Mouse (Mus musculus) kidney, embryonic 16.5 days (tissue): ENCODE results near the gene Atg7. TPM values are rescaled to one million over a fixed set of nuclear protein-coding genes. Genes with fewer than 3 reads are reported as not detected.

Experiments
- ATAC-seq: fragments of 200-750 bp; cut with Nextera tagmentation; 2 replicates; pipeline ENCODE4 v1.8.0; 2017; ENCODE audit warnings: moderate TSS enrichment; ENCODE audit not compliant: low FRiP score, low TSS enrichment
- H3K27ac ChIP-seq: fragments of 300-500 bp; sonication (generic); 2 replicates; pipeline ENCODE4 v1.5.1; 2014; ENCODE audit warnings: low read length
- H3K27me3 ChIP-seq: fragments of 300-500 bp; sonication (generic); 2 replicates; pipeline ENCODE4 v1.6.1; 2014; ENCODE audit warnings: low read length, control low read depth, mixed read lengths; ENCODE audit not compliant: insufficient read depth
- H3K36me3 ChIP-seq: fragments of 300-500 bp; sonication (generic); 2 replicates; pipeline ENCODE4 v1.6.1; 2014; ENCODE audit warnings: low read length, control low read depth, mixed read lengths; ENCODE audit not compliant: insufficient read depth
- H3K4me1 ChIP-seq: fragments of 300-500 bp; sonication (generic); 2 replicates; pipeline ENCODE4 v1.6.1; 2014; ENCODE audit warnings: low read length, control low read depth, mixed read lengths; ENCODE audit not compliant: insufficient read depth
- H3K4me2 ChIP-seq: fragments of 300-500 bp; sonication (generic); replicated peaks from 2 replicates; pipeline ENCODE4 v1.6.1; 2014; ENCODE audit warnings: low read depth, low read length
- H3K4me3 ChIP-seq: fragments of 300-500 bp; sonication (generic); 2 replicates; pipeline ENCODE4 v1.5.1; 2014; ENCODE audit warnings: mild to moderate bottlenecking, low read length
- H3K9ac ChIP-seq: fragments of 300-500 bp; sonication (generic); replicated peaks from 2 replicates; pipeline ENCODE4 v1.6.1; 2014; ENCODE audit warnings: low read length
- H3K9me3 ChIP-seq: fragments of 300-500 bp; sonication (generic); 2 replicates; pipeline ENCODE4 v1.6.1; 2016; ENCODE audit warnings: low read length, control low read depth
- WGBS: fragments of 180-500 bp; shearing (Covaris S2); extraction: QIAGEN DNeasy Blood & Tissue Kit; methylation state at CpG from one replicate; pipeline ENCODE4 v1.1.7; 2014; 5-methylcytosine and 5-hydroxymethylcytosine counted together
- polyA plus RNA-seq: library from polyadenylated mRNA; unstranded; fragments of >200 nt; fragmentation: Nextera tagmentation; extraction: Ambion mirVana; gene quantifications from 2 replicates; pipeline ENCODE4 v1.2.1, GENCODE M21; 2015

Gene Atg7
- polyA plus RNA-seq, 1 experiment from 2014 or later: 26.4 TPM

DNA sequence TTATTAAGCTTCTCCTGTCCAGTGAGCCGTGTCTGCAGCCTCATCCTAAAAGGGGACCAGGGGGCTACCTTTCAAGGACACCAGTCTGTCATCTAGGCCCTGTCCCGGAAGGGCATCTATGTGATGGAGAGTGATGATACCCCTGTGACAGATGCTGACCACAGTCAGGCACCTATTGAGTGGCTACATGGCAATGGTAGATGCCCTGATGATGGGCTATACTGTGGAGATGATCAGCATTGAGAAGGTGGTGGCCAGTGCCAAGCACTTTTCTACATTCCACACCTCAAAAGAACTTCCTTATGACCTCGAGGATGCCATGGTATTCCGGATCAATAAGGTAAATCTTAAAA, 95.8 kb downstream of the Atg7 start:
- Histone ChIP-seq H3K4me1 (peaks cover 10% of the 10 kb centered on the region; the same call in 1 of the 2 replicates), H3K27me3 (no peaks in the 10 kb centered on the region), H3K9me3 (no peaks in the 10 kb centered on the region), H3K36me3 (0 out of 2 replicates have a peak, but pooled peaks cover 3% of the 10 kb centered on the region), H3K9ac (peak overlapping the region; percentile 72), H3K27ac (no peak overlapping the region), H3K4me3 (peak overlapping the region; percentile 43; the same call in 1 of the 2 replicates), H3K4me2 (peak overlapping the region; percentile 76)
- WGBS: 79% methylated on average over 4 of the region's 4 CpGs
- ATAC-seq: 0 out of 2 replicates have a peak, but pooled peaks have one; percentile 19

DNA sequence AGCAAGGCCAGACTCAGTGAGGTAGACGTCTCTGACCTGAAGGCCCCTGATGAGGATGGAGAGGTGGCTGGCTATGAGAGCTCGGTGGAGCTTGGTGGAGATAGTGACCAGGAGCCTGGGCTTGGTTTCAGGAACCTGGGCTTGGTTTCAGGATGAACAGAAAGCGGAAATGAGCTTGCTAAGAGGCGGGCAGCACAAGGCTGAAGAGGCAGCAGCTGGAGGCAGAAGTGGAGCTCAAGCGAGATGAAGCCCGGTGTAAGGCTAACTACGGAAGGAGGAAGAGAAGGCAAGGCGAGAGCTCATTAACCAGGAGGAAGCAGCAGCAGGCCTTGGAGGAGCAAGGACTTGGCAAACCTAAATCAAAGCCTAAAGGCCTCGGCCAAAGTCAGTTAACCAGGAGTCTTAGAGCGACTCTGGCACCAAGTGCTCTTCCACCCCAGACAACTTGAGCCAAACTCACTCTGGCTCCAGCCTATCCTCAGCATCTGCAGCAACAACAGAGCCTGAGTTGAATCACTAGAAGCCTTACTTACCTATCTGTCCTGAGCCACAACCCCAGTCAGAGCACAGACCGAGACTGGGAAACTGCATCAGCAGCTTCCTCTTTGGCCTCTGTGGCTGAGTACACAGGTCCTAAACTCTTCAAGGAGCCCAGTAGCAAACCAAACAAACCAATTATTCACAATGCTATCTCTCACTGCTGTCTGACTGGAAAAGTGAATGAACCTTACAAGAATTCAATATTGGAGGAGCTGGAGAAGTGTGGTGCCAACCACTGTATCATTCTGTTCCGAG, 99.5 kb downstream of the Atg7 start:
- Histone ChIP-seq H3K4me2 (no peak overlapping the region), H3K9ac (no peak overlapping the region), H3K4me1 (peaks cover 22% of the 10 kb centered on the region; the same call in 1 of the 2 replicates), H3K27ac (no peak overlapping the region), H3K4me3 (no peak overlapping the region), H3K9me3 (no peaks in the 10 kb centered on the region), H3K36me3 (0 out of 2 replicates have a peak, but pooled peaks cover 3% of the 10 kb centered on the region), H3K27me3 (no peaks in the 10 kb centered on the region)
- ATAC-seq: no peak
- WGBS: 94% methylated on average over 12 of the region's 12 CpGs

DNA sequence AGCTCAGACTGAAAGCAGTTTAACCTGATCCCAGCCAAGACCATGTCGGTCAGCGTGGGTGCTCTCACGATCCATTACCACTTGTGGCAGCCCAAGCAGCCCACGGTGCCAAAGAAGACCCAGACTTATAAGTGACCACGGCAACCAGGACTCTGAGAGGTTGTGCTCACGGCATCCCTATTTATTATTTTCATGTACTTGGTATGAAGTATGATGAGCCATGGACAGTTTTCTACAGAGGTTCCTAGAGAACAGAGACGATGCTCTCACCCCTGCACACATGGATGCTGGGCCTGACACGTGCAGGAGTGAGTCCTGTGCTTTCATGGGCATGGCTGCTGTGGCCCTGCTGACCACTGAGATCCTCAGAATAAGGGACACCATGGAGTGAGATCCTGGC, 100.2 kb downstream of the Atg7 start:
- H3K27me3 ChIP-seq: no peaks in the 10 kb centered on the region
- H3K9me3 ChIP-seq: no peaks in the 10 kb centered on the region
- no peak for ATAC-seq
- WGBS: 85% methylated on average over 8 of the region's 8 CpGs
- H3K4me3 ChIP-seq: no peak overlapping the region
- H3K9ac ChIP-seq: no peak overlapping the region
- H3K4me2 ChIP-seq: no peak overlapping the region
- no peak overlapping the region for H3K27ac ChIP-seq
- H3K36me3 ChIP-seq: 0 out of 2 replicates have a peak, but pooled peaks cover 3% of the 10 kb centered on the region
- peaks cover 17% of the 10 kb centered on the region; the same call in 1 of the 2 replicates for H3K4me1 ChIP-seq

DNA sequence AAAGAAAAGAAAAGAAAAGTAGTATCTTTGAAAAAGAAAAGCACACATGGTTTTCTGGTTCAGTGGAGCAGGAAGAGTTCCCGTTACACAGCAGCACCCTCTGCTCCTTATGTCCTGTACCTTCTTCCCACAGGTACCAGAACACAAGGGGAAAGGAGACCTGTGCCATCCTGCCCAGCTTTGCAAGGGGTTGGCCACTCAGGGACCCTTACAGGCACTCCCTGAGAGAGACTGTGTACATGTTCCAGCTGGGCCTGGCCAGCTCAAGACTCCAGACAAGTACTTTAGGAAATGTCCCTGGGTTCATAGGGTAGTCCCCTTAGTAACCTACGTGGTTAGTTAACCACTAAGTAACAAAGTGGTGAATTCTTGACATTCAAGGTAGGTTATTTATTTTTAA, 100.9 kb downstream of the Atg7 start:
- peaks cover 12% of the 10 kb centered on the region; the same call in 1 of the 2 replicates for H3K4me1 ChIP-seq
- no peaks in the 10 kb centered on the region for H3K9me3 ChIP-seq
- no peak overlapping the region for H3K4me2 ChIP-seq
- ATAC-seq: no peak
- H3K9ac ChIP-seq: no peak overlapping the region
- 54% methylated on average over 2 of the region's 2 CpGs for WGBS
- H3K36me3 ChIP-seq: 0 out of 2 replicates have a peak, but pooled peaks cover 3% of the 10 kb centered on the region
- no peak overlapping the region for H3K27ac ChIP-seq
- H3K27me3 ChIP-seq: no peaks in the 10 kb centered on the region
- no peak overlapping the region for H3K4me3 ChIP-seq

DNA sequence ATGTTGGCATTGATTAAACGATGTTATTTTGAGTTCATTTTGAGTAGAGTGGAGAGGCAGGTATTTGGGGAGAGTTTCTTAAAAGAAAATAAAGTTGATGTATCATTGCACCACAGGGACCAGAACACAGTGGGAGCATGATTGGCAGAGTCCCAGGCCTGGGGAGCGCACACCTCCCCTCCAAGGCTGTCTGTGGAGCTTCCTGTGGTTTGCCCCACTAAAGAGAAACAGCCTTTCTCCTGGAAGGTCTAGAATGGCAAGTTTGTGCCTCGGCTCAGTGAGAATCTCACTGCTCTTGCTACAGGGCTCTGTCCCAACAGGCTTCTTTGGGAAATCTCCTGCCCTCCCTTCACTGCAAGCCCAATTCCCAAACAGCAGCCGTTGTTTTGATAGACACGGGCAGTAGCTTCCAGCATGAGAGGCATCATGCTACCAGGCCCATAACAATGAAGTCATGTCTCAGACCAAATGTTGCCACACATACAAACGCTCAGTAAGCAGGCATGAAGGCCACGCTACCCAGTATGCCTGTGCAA, 103.6 kb downstream of the Atg7 start:
- Histone ChIP-seq H3K4me3 (no peak overlapping the region), H3K4me2 (no peak overlapping the region), H3K9ac (no peak overlapping the region), H3K27me3 (no peaks in the 10 kb centered on the region), H3K36me3 (no peaks in the 10 kb centered on the region), H3K27ac (no peak overlapping the region; the same call in 1 of the 2 replicates), H3K4me1 (peaks cover 12% of the 10 kb centered on the region; the same call in 1 of the 2 replicates), H3K9me3 (no peaks in the 10 kb centered on the region)
- 51% methylated on average over 7 of the region's 7 CpGs for WGBS
- ATAC-seq: no peak

DNA sequence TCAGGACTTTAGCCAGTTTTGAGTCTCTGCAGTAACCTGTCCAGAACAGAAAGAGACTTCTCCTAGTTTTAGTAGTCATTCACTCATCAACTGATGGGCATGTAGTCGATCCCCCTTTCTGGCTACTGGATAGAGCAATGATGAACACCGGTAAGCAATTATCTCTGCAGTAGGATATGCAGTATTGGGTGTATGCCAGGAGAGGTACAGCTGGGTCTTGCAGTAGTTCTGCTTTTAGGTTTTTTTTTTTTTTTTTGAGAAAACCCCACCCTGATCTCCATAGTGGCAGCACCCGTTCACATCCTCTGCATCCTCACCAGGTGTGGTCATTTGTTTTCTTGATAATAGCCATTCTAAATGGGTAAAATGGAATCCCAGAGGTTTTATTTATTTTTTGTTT, 105.5 kb downstream of the Atg7 start:
- Histone ChIP-seq H3K9me3 (no peaks in the 10 kb centered on the region), H3K27me3 (no peaks in the 10 kb centered on the region), H3K4me2 (no peak overlapping the region), H3K36me3 (no peaks in the 10 kb centered on the region), H3K4me1 (peaks cover 12% of the 10 kb centered on the region; the same call in 1 of the 2 replicates), H3K4me3 (no peak overlapping the region), H3K9ac (no peak overlapping the region), H3K27ac (no peak overlapping the region)
- no peak for ATAC-seq
- 93% methylated on average over 3 of the region's 3 CpGs for WGBS

DNA sequence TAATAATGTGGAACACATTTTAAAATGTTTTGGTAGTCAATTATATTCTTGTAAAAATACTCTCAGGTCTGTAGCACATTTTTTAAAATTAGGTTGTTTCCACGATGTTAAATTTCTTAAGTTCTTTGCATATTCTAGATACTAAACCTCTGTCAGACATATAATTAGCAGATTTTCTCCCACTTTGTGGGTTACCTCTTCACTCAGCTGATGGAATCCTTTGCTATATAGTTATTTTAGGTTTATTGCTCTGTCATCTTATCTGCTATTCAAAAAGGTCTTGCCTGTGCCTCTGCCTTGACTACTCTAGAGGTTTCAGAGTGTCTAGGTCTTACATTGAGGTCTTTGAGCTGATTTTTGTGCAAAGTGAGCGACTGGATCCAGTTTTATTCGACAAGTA, 106.0 kb downstream of the Atg7 start:
- Histone ChIP-seq H3K27me3 (no peaks in the 10 kb centered on the region), H3K9me3 (no peaks in the 10 kb centered on the region), H3K4me1 (peaks cover 12% of the 10 kb centered on the region; the same call in 1 of the 2 replicates), H3K4me2 (no peak overlapping the region), H3K36me3 (no peaks in the 10 kb centered on the region), H3K27ac (no peak overlapping the region), H3K4me3 (no peak overlapping the region), H3K9ac (no peak overlapping the region)
- no peak for ATAC-seq
- WGBS: 94% methylated on average over 3 of the region's 3 CpGs

DNA sequence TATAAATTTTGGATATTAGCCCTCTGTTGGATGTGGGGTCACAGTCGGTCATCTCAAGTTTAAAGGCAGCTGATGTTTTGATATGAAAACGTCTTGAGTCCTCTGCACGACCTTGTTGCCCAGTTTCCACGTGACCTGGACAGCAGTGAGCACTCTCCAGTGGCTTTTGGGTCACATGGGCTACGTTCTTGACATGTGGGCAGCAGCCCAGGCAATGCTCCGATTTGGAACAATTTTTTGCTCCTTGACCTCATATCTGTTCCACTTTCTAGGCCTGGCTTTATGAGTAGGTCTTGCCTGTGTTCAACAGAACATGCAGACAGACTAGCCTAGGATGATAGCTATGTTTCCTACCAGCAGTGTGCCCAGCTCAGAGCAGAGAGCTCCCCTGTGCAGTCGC, 115.9 kb downstream of the Atg7 start:
- H3K9me3 ChIP-seq: no peaks in the 10 kb centered on the region
- no peak overlapping the region for H3K4me3 ChIP-seq
- no peak overlapping the region for H3K27ac ChIP-seq
- no peaks in the 10 kb centered on the region for H3K27me3 ChIP-seq
- WGBS: 74% methylated on average over 7 of the region's 7 CpGs
- no peak overlapping the region for H3K9ac ChIP-seq
- no peaks in the 10 kb centered on the region for H3K4me1 ChIP-seq
- H3K36me3 ChIP-seq: no peaks in the 10 kb centered on the region
- no peak overlapping the region for H3K4me2 ChIP-seq
- no peak for ATAC-seq

DNA sequence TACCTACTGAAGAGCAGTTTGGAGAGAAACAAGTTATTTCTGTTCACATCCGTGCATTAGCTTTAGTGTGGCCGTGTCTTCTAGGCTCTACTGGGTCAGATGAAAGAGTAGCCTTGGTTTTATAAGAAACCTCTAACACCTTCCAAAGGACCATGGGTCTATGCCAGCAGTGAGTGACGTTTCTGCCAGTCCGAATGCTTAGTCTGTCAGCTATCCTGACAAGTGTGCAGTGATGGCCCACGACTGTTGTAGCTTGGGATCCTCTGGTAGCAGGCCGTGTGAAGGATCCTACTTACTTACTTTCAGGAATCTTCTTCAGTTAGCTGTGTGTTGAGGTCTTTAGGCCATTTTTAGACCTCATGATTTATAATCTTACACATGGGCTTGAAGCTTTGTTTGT, 123.4 kb downstream of the Atg7 start:
- Histone ChIP-seq H3K4me1 (no peaks in the 10 kb centered on the region), H3K9ac (no peak overlapping the region), H3K4me3 (no peak overlapping the region), H3K4me2 (no peak overlapping the region), H3K9me3 (no peaks in the 10 kb centered on the region), H3K36me3 (no peaks in the 10 kb centered on the region), H3K27ac (no peak overlapping the region), H3K27me3 (no peaks in the 10 kb centered on the region)
- no peak for ATAC-seq
- WGBS: 94% methylated on average over 6 of the region's 6 CpGs

DNA sequence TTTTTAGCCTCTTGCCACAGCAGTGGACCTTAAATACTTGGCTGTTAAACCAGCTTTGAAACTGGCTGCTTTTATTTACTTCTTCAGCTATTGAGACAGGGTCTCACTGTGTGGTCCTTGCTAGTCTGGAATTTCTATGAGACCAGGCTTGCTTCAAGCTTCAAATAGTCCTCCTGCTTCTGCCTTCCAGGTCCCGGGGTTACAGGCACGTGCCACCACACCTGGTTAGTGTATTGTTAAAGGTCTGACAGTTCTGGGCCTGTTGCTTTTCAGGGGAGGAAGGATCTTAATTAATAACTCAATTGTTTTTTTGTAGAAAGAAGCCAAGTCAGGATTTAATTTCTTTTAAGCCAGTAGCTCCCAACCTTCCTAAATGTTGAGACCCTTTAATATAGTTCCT, 124.8 kb downstream of the Atg7 start:
- H3K4me1 ChIP-seq: no peaks in the 10 kb centered on the region
- H3K27ac ChIP-seq: no peak overlapping the region
- no peak for ATAC-seq
- 58% methylated on average over 2 of the region's 2 CpGs for WGBS
- no peaks in the 10 kb centered on the region for H3K36me3 ChIP-seq
- H3K9ac ChIP-seq: no peak overlapping the region
- no peak overlapping the region for H3K4me2 ChIP-seq
- no peaks in the 10 kb centered on the region for H3K9me3 ChIP-seq
- no peak overlapping the region for H3K4me3 ChIP-seq
- no peaks in the 10 kb centered on the region for H3K27me3 ChIP-seq
